Mouse (Mus musculus) T-helper 2 cell (primary cell): ENCODE measurements around the gene Olfr605.
"Not testable (repeated sequence)": the region's sequence is repeated elsewhere in the genome, so short reads cannot be mapped to it uniquely, and the experiment has no call there.

ENCODE experiments used
- in situ Hi-C: fragments of 300-600 bp; cut with MboI, MseI; formaldehyde crosslinking; loops from one replicate; pipeline ENCODE4 v1.15.1; 2025; ENCODE audit warnings: high pct_unique_total_duplicates

The Olfr605 gene

DNA sequence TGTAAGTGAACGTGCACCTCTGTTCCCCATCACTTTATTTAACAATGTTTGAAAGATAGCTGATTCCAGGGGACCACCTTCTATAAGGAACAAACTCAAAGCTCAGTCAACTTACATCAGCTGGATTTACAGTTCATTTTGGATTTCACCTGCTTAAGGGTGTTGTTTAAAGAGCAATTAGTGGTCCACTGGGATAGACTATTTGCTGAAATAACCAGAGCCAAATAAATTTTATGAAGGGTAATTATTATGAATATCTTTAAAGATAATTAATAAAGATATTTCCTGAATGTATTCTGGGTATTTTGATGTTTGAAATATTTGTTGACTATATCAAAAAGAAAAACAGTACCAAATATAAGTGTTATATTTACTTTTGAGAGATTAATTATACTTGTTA is at the start of gene Olfr605:
Gene Olfr605 (minus strand): TSS at position 101 of the 400 bp plus-strand sequence.
- in situ Hi-C loops = no loop called here

DNA sequence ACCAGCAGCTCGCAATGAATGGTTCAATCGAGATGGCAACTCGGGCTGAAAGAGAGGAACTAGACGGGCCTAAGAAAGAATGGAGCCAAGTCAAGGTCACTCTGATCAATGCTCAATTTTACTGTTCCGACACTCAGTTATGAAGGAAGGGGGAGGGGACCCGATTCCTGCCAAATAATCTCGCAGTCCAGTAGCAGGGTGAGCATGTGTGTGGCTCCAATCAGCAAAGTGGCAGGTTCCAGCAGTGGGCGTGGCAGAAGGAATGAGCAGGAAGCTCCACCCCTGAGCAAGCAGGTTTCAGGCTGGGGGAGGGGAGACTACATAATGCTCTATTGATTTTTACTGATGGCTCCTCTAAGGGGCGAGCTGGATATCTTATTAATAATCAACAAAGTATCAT is 31.9 kb upstream of the Olfr605 start:
- in situ Hi-C loops = not testable (repeated sequence)

DNA sequence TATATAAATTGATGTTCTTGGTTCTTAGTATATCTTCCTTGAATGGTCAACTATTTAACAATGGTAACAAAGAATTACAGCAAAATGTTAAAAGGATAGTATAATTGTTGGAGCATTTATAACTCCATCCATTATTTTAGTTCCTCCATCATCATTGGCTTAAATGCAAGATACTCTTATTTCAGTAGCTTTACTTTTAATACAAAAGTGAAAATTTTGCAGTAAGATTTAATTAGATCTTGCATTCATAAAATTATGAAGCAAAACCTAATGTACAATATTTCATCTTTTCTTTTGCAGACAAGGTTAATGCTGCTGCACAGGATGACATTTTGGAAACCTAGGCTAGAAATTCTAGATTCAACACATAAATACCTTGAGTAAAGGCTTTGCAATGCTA is 24.3 kb upstream of the Olfr605 start, which contains the start of gene Olfr608:
Gene Olfr608 (plus strand): TSS at position 301 of the 400 bp plus-strand sequence.
- in situ Hi-C loops = no loop called here

DNA sequence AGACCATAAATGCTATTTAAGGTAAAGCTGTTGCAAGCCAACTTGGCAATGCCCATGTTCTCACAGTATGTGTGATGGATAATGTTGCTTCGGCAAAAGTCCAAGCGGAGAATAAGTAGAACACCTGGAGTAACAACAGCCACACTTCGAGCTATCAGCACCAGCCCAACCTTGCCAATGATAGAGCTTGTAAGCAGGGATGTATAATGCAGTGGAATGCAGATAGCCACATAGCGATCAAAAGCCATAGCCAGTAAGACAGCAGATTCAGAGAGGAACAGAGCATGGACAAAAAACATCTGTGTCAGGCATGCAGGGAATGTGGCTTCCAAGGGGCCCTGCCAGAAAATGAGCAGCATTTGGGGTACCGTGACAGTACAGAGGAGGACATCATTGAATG is 15.4 kb upstream of the Olfr605 start:
- in situ Hi-C loops = no loop called here

DNA sequence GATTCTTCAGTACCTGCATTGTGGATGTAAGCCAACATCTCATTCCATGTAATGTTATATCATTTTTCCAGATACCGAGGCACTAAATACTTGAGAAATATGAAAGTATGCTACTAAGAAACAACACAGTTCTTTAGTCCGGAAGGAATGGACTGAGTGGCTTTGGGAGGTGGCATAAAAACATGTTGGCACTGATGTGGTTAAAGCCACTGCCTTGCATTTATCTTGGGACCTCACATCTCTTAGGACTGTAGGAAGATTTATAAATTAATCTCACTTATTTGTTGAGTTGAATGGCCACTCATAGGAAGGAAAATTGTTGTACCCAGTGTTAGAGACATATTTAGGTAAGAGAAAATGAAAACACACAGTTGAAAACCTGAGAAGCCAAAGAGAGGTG is 3.5 kb upstream of the Olfr605 start, which contains the start of gene Olfr606:
Gene Olfr606 (plus strand): TSS at position 301 of the 400 bp plus-strand sequence.
- in situ Hi-C loops = no loop called here

DNA sequence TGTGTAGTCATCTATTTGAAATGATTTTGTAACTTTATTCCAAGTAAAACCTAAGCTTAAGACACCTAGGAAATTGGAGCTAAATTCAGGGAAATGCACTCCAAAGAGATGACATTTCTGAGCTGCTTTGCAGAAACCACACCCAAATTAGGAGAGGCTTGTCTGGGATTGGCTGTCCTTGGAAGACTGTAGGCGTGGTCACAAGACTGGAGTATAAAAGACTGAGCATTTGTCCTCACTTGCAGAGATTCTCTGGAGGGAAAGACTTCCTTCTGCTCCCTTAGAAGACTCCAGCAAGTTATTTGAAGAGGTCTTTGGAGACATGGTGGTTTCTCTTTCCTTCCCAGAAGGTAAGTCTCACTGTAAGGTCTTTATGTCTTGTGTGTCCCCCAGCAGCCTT is 30.5 kb downstream of the Olfr605 start, which contains the start of gene Usp17lc:
Gene Usp17lc (plus strand): TSS at position 301 of the 400 bp plus-strand sequence.
- in situ Hi-C loops = loop anchor here (5.0 kb wide), 1 partner anchor 162 kb away; the partner anchor contains the start of gene Usp17ld

DNA sequence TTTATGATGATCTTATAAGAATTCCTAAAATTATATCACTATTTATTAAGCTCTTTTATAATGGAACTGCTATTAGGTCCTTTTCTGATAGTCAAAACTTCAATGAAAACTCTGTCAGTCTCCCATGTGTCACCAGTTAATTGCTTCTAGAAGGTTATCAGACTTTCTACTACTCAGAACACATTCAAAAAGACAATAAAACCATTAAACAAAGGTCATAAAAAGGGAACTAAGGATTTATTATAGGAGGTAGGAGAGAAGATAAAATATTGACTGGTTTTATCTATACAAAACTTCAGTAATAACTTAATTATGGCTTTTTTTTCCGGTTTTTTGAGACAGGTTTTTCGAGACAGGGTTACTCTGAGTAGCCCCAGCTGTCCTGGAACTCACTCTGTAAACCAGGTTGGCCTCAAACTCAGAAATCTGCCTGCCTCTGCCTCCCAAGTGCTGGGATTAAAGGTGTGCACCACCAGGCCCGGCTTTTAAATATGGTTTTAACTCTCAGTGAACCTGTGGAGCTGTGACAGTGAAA is 38.7 kb downstream of the Olfr605 start:
- in situ Hi-C loops = not testable (repeated sequence)

DNA sequence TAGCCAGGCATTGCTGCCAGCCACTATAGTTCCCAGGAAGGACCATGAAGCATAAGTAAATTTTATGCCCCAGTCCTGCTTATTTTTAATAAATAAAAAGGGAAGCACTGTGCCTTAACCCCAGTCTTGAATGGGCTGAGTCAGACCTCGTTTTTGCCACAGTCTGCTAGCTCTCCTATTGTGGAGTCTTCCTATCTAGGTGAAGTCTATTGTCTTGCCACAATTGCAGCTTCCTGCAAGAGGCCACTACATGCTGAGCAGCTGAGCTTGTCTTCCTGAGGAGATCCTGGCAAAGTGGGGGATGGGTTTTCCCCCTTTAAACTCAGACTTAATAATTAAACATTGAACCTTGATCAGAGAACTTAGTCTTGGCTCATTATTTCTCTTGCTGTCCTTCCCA is 46.3 kb downstream of the Olfr605 start:
- in situ Hi-C loops = no loop called here

DNA sequence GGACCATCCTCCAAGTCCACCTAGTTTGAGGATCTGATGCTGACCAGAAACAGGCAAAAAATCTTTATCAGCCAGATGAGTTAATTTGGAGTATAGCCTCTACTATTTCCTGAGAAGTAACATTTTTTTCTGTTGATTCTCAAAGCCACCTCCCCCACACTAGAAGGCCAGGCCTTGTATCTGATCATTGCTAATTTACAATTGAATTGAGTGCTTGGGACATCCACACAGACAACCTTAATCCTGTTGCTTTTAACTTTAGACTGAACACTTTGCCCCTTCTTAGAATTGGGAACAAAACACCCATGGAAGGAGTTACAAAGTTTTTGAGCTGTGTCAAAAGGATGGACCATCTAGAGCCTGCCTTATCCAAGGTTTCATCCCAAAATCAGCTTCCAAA is 47.5 kb downstream of the Olfr605 start:
- in situ Hi-C loops = no loop called here
